Mouse (Mus musculus) ovary, postnatal 14 days (tissue): ENCODE data around the gene Anxa5.

Experiments
- DNase-seq: peaks from one replicate; pipeline ENCODE4 v3.0.0; 2022; ENCODE audit warnings: low spot score

The Anxa5 gene

DNA sequence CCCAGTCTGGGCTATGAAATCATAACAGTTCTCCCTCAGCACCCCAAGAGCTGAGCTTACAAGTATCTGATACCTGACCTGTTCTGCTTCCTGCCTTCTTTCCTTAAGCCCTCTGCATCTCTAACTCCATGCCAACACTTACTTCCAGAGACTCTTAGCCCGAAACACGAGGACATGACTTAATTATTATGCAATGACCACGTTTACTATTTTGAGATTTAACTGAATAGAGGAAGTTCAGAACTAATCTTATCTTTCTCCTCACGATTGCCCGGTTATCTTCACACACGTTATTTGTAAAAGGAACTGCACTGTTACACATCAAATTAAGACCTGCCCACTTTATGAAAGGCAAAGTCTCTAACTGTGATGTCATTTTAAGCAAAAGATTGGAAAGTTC is 28.8 kb downstream of the Anxa5 start:
- DNase-seq, result no peak

DNA sequence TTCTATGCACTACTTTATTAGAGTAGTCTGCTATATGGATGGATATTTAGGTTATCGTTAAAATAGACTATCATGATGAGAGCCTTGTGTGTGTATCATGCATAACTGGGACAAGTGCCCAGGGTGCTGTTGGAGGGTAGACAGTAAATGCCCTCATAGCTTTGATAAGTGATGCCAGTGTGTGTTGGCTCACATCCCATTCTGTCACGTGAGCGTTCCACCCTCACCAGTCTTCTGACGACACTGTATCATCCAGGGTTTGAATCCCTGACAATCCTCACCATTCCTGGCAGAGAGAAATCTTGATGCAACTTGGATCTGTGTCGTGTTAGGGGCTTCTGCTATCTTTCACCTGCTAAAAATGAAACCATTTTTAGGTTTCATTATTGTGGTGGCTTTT is 29.2 kb downstream of the Anxa5 start:
- DNase-seq, result no peak

GRCm38 (mm10) chr3:36446041-36446440 is 29.7 kb downstream of the Anxa5 start:
- DNase-seq, result no peak

DNA sequence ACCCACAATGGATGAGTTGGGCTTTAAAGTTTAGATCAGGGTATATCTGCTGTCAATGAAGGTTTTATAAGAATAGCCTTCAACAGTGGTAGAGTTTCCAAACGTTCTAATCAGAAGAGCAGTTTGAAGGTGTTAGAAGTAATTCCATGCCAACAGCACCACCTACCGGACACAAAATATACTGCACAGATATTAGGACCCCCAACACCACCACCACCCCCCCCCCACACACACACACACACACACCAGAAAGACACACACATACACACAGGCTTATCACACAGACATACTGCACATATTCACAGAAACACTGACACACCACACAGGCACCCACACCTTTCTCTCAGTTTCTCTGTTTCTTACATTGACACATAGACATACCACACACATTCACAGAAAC is 33.3 kb downstream of the Anxa5 start:
- peak; percentile 48 for DNase-seq

GRCm38 (mm10) chr3:36440280-36440679 is 35.4 kb downstream of the Anxa5 start:
- no peak for DNase-seq

DNA sequence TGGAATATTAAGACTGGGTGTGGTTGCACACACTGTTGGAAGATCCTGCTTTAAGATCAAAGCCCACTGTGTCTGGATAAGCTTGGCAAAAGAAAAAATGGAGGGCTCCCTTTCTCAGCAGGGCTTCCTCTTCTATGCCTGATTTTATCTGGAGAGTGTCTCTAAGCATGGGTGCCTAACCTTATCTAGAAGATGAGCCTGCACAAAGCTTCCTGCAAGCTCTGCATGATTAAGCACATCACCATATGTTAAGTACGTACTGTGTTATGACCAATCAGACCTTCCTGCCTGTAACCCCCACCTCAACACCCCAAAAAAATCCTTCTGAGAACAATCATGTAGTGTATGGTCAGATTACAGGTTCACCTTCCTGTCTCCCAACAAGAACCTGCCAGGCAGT is 45.3 kb downstream of the Anxa5 start:
- DNase-seq, result no peak

DNA sequence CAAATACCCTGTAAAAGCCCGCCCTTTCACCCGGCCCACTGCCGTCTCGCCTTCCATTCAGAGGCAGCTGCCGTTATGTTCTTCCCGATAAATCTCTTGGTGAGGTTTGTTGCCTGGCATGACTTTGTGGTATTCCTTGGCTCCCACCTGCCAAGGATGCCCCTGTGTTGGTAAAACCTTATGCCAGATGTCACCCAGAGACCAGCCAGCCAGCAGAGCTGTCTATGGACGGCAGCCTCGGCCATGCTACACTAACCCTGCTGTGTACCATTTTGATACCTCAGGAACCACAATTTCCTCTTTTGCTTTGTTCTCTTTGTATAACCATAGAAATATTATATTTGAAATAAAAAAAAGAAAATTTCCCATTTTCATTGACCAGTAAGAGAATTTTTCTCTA is 48.3 kb downstream of the Anxa5 start:
- DNase-seq, result no peak

- DNase-seq, result no peak
These were observed 66.2 kb downstream of the Anxa5 start for GRCm38 (mm10) chr3:36409456-36409855.

DNA sequence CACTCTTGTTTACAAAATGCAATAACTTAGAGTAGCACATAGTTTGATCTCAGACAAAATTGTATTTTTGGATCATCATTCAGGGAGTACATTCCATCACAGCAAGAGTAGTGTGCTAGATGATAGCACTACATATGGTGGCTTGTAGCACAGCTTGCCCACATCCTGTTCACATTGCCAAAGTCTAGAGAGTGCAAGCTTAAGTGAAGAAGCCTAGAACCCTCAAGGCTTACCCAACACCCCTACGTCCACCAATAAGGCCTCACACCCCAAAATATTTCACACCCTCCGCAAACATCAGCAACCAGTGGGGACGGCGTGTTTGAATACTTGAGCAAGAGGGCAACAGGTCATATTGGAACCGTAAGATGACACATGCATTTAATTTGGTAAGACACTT is 68.7 kb downstream of the Anxa5 start:
- DNase-seq, result no peak

GRCm38 (mm10) chr3:36406340-36406739 is 69.4 kb downstream of the Anxa5 start:
- DNase-seq, result no peak

- DNase-seq, result no peak
These were observed 73.8 kb downstream of the Anxa5 start for GRCm38 (mm10) chr3:36401900-36402299.

GRCm38 (mm10) chr3:36400657-36401056 is 75.0 kb downstream of the Anxa5 start:
- no peak for DNase-seq
